Mouse (Mus musculus) liver, embryonic 11.5 days (tissue): ENCODE results near the gene Pigb. TPM values are rescaled to one million over a fixed set of nuclear protein-coding genes. Genes with fewer than 3 reads are reported as not detected.
"Not testable (repeated sequence)": the region's sequence is repeated elsewhere in the genome, so short reads cannot be mapped to it uniquely, and the experiment has no call there.

Experiments
- ATAC-seq: fragments of 200-750 bp; cut with Nextera tagmentation; replicated peaks from 2 replicates; pipeline ENCODE4 v1.8.0; 2017; ENCODE audit warnings: moderate number of reproducible peaks, mild to moderate bottlenecking, moderate TSS enrichment, moderate library complexity; ENCODE audit not compliant: low FRiP score
- DNase-seq: peaks from one replicate; pipeline ENCODE4 v3.0.0-alpha.2; 2017; ENCODE audit warnings: low spot score
- H3K27ac ChIP-seq: fragments of 300-500 bp; sonication (generic); 2 replicates; pipeline ENCODE4 v1.5.1; 2014; ENCODE audit warnings: mild to moderate bottlenecking, low read depth, low read length, control low read depth
- H3K27me3 ChIP-seq: fragments of 300-500 bp; sonication (generic); replicated peaks from 2 replicates; pipeline ENCODE4 v1.6.1; 2014; ENCODE audit warnings: low read length, mixed read lengths; ENCODE audit not compliant: control insufficient read depth, insufficient read depth
- H3K36me3 ChIP-seq: fragments of 300-500 bp; sonication (generic); 2 replicates; pipeline ENCODE4 v1.6.1; 2014; ENCODE audit warnings: mild to moderate bottlenecking, low read length, moderate library complexity, mixed read lengths; ENCODE audit not compliant: control insufficient read depth, insufficient read depth
- H3K4me1 ChIP-seq: fragments of 300-500 bp; sonication (generic); replicated peaks from 2 replicates; pipeline ENCODE4 v1.6.1; 2014; ENCODE audit warnings: low read length, mixed read lengths; ENCODE audit not compliant: control insufficient read depth, insufficient read depth
- H3K4me2 ChIP-seq: fragments of 300-500 bp; sonication (generic); 2 replicates; pipeline ENCODE4 v1.6.1; 2014; ENCODE audit warnings: mild to moderate bottlenecking, control low read depth, moderate library complexity
- H3K4me3 ChIP-seq: fragments of 300-500 bp; sonication (generic); 2 replicates; pipeline ENCODE4 v1.5.1; 2014; ENCODE audit warnings: low read depth, low read length, control low read depth
- H3K9ac ChIP-seq: fragments of 300-500 bp; sonication (generic); 2 replicates; pipeline ENCODE4 v1.6.1; 2014; ENCODE audit warnings: low read depth, low read length, control low read depth
- H3K9me3 ChIP-seq: fragments of 300-500 bp; sonication (generic); 2 replicates; pipeline ENCODE4 v1.6.1; 2016; ENCODE audit warnings: low read length, inconsistent platforms, mixed read lengths; ENCODE audit not compliant: control insufficient read depth
- WGBS: fragments of 180-500 bp; shearing (Covaris S2); extraction: QIAGEN DNeasy Blood & Tissue Kit; methylation state at CpG from one replicate; pipeline ENCODE4 v1.1.7; 2014; 5-methylcytosine and 5-hydroxymethylcytosine counted together
- polyA plus RNA-seq: library from polyadenylated mRNA; unstranded; fragments of >200 nt; fragmentation: Nextera tagmentation; extraction: Ambion mirVana; gene quantifications from 2 replicates; pipeline ENCODE4 v1.2.1, GENCODE M21; 2014

The Pigb gene
- polyA plus RNA-seq, 1 experiment from 2014 or later, result 17.1 TPM

GRCm38 (mm10) chr9:73079349-73079748, 39.2 kb upstream of the Pigb start:
- H3K4me2 ChIP-seq, H3K36me3 ChIP-seq, H3K4me1 ChIP-seq, DNase-seq, H3K27me3 ChIP-seq, ATAC-seq, H3K9me3 ChIP-seq, H3K4me3 ChIP-seq, H3K27ac ChIP-seq, H3K9ac ChIP-seq: not testable (repeated sequence)
- WGBS, result 78% methylated on average over 9 of the region's 12 CpGs

DNA sequence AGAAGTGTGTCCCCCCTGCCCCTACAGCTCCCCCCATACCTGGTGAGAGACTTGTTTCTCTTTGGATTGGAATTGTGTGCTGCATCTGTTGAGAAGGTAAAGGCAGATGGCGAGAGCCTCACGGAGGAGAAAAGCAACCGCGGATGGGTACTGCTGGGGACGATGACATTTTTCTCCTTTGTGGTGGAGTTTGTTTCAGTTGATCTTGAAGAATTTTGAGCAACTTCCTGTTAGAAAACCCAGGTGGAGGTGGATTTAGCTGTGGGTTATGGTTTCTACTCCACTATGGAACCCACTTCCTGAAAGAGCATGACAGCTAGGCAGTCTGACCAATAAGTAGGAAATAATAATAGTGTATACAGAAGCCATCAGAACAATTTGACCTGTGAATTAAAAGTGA, 33.0 kb upstream of the Pigb start:
- Histone ChIP-seq H3K9ac (no peak overlapping the region), H3K27me3 (no peaks in the 10 kb centered on the region), H3K4me1 (no peaks in the 10 kb centered on the region; the same call in none of the 2 replicates), H3K9me3 (no peaks in the 10 kb centered on the region), H3K36me3 (no peaks in the 10 kb centered on the region), H3K27ac (no peak overlapping the region), H3K4me2 (no peak overlapping the region), H3K4me3 (no peak overlapping the region)
- no peak for DNase-seq
- 66% methylated on average over 5 of the region's 5 CpGs for WGBS
- ATAC-seq, result no peak

- Histone ChIP-seq H3K4me2 (no peak overlapping the region), H3K9me3 (no peaks in the 10 kb centered on the region), H3K27me3 (no peaks in the 10 kb centered on the region), H3K9ac (no peak overlapping the region), H3K36me3 (no peaks in the 10 kb centered on the region), H3K4me1 (peaks cover 4% of the 10 kb centered on the region), H3K27ac (no peak overlapping the region), H3K4me3 (no peak overlapping the region)
- ATAC-seq (peak; percentile 30; the same call in 1 of the 2 replicates), DNase-seq (no peak)
- WGBS, result 59% methylated on average over 8 of the region's 8 CpGs
These were observed 32.2 kb upstream of the Pigb start for GRCm38 (mm10) chr9:73072426-73072825.

- Histone ChIP-seq H3K4me3 (no peak overlapping the region), H3K27ac (peak overlapping the region; percentile 10; the same call in 1 of the 2 replicates), H3K9me3 (no peaks in the 10 kb centered on the region), H3K4me1 (peaks cover 7% of the 10 kb centered on the region), H3K9ac (no peak overlapping the region), H3K4me2 (peak overlapping the region; percentile 5; the same call in 1 of the 2 replicates), H3K27me3 (no peaks in the 10 kb centered on the region), H3K36me3 (no peaks in the 10 kb centered on the region)
- WGBS, result 48% methylated on average over 10 of the region's 10 CpGs
- ATAC-seq, result no peak
- DNase-seq, result no peak
These were observed 30.9 kb upstream of the Pigb start for GRCm38 (mm10) chr9:73070971-73071659.

GRCm38 (mm10) chr9:73068688-73069087, 28.5 kb upstream of the Pigb start:
- Histone ChIP-seq H3K9ac (no peak overlapping the region), H3K36me3 (no peaks in the 10 kb centered on the region), H3K4me3 (no peak overlapping the region), H3K27me3 (no peaks in the 10 kb centered on the region), H3K27ac (peak overlapping the region; percentile 71), H3K9me3 (no peaks in the 10 kb centered on the region), H3K4me1 (peaks cover 7% of the 10 kb centered on the region), H3K4me2 (no peak overlapping the region; the same call in 1 of the 2 replicates)
- no peak for DNase-seq
- ATAC-seq, result peak; percentile 32; the same call in 1 of the 2 replicates
- 46% methylated on average over 6 of the region's 6 CpGs for WGBS

GRCm38 (mm10) chr9:73068230-73068679, 28.1 kb upstream of the Pigb start:
- peak; percentile 30 for ATAC-seq
- peak overlapping the region; percentile 16; the same call in 1 of the 2 replicates for H3K9ac ChIP-seq
- H3K4me1 ChIP-seq, result peaks cover 7% of the 10 kb centered on the region
- no peaks in the 10 kb centered on the region for H3K9me3 ChIP-seq
- H3K27me3 ChIP-seq, result no peaks in the 10 kb centered on the region
- DNase-seq, result no peak
- H3K36me3 ChIP-seq, result no peaks in the 10 kb centered on the region
- peak overlapping the region; percentile 71 for H3K27ac ChIP-seq
- H3K4me2 ChIP-seq, result peak overlapping the region; percentile 25; the same call in 1 of the 2 replicates
- 31% methylated on average over 6 of the region's 6 CpGs for WGBS
- no peak overlapping the region for H3K4me3 ChIP-seq

GRCm38 (mm10) chr9:73067086-73067485, 26.9 kb upstream of the Pigb start:
- Histone ChIP-seq H3K4me3 (peak overlapping the region; percentile 25; the same call in 1 of the 2 replicates), H3K27me3 (no peaks in the 10 kb centered on the region), H3K9ac (no peak overlapping the region), H3K27ac (no peak overlapping the region), H3K4me2 (peak overlapping the region; percentile 55), H3K36me3 (no peaks in the 10 kb centered on the region), H3K4me1 (peaks cover 7% of the 10 kb centered on the region), H3K9me3 (no peaks in the 10 kb centered on the region)
- DNase-seq, result no peak
- peak; percentile 76 for ATAC-seq
- WGBS, result 23% methylated on average over 10 of the region's 10 CpGs

DNA sequence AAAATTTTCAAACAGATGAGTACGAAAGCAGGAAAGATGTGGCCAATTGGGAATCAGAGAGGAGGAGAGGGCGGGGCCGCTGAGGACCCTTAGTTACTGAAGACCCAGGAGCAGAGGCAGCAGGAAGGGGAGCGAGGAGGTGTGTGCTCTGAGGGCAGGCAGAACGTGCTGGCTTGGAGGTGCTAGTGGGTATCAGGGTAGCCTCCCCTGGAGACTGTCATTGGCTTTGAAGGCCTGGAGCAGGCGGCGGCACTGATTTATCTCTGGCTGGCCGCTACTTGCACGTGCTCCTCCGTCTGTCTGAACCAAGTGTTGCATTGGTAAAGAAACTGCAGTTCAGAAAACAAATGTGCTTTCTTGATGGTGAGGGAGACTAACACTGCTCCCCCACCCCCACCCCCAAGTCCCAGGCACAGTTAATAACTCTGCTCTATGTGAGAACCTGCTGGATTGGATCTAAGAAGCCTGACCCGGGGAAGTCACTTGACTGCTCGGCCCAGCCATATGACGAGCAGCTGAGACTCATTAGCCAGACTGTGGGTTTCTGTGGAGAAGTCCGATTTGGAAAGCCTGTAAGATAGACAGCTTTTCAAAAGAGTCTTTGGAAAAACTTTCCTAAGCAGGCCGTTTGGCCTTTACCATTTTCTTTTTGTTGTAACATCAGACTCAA, 23.6 kb upstream of the Pigb start:
- H3K9ac ChIP-seq, result no peak overlapping the region
- ATAC-seq, result no peak

More for the DNA sequence above, 23.6 kb upstream of the Pigb start:
- no peaks in the 10 kb centered on the region for H3K27me3 ChIP-seq
- DNase-seq, result no peak
- WGBS, result 59% methylated on average over 15 of the region's 15 CpGs
- no peaks in the 10 kb centered on the region for H3K36me3 ChIP-seq
- H3K9me3 ChIP-seq, result no peaks in the 10 kb centered on the region
- H3K4me2 ChIP-seq, result peak overlapping the region; percentile 34; the same call in 1 of the 2 replicates
- H3K4me1 ChIP-seq, result peaks cover 7% of the 10 kb centered on the region
- H3K4me3 ChIP-seq, result no peak overlapping the region
- H3K27ac ChIP-seq, result no peak overlapping the region
